Mouse (Mus musculus) retina, adult 2 months (tissue): ENCODE data around the gene Olfr462.

Source experiments
- DNase-seq: peaks from one replicate; pipeline ENCODE4 v3.0.0-alpha.2; 2012; ENCODE audit warnings: low read depth, low spot score

The Olfr462 gene

DNA sequence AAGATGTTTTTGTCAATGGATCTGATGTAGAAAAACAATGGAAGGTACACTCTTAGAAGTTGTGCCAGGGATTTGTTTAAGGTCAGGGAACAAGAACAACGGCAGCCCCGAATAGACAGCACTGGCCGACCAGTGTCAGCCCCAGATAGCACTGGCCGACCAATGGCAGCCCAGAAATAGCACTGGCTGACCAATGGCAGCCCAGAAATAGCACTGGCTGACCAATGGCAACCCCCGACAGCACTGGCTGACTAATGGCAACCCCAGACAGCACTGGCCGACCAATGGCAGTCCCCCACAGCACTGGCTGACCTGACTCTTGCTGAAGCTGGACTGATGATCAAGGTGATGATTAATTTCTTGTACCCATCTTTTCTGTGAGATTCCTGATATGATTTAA lies 44.2 kb downstream of the Olfr462 start:
- DNase-seq, result no peak

DNA sequence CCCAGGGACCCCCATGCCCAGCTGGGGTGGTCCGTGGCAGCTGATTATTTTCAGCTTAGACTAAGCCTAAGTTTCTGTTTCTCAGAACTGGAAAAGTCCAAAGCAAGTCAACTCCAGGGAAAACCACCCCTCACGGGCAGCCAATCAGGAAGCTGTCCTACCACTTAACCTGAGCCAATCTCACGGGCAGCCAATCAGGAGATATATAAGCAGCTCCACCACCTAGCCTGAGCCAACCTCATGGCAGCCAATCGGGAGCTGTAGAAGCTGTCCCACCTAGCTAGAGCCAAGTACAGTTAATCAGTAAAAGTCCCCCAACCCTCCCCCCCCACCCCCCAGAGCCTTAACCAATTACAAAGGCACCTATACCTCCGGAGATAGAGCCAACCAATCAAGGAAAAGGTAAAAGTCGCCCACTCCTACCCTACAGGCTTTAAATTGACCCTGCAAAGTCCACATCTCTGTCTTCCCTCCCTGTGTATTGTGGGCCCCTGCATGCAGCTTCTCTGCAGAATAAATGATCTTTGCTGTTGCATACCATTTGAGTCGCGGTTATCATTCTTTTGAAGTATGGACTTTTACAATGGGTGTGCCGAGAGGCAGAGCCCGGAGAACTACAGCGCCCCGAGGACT lies 45.0 kb downstream of the Olfr462 start:
- no peak for DNase-seq

DNA sequence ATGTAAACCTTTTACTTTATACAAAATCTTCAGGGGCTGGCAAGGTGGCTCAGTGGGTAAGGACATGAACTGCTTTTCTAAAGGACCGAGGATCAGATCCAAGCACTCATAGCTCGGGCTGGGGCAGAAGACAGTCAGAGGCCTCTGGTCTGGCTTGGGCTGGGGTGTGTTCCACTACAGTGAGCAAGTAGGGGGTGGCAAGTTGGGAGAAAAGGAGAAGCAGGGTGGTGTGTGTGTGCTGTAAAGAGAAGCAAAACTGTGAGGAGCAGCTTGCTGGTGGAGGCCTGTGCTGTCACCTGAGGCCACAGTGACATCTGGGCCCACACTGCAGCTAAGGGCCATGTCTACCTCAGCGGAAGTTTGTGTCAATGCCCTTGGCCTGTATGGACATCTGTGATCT lies 50.6 kb downstream of the Olfr462 start:
- DNase-seq, result no peak

DNA sequence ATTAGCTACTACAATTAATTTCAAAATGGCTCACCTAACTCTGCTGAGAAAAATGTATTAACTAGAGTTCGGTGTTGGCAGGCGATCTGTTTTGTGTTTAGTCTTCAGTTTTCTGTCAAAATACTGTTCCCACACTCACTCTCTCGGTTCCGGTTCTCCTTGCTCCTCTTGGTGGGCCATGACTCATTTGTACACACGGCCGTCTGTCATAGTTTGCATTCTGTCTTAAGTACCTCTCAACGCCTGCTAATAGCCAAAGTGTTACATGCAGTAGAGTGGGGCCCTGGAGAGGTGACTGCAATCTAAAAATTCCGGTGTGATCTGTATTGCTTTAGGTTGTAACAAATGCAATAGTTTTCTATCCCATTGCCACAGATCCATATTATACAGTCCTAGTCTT lies 51.4 kb downstream of the Olfr462 start:
- no peak for DNase-seq
